Mouse (Mus musculus): ENCODE results near the gene Hibch.

- TF ChIP-seq CTCF (IDR thresholded peaks at IDR 0.05; ENCODE audit: low read depth) (no peak), EP300 (optimal IDR thresholded peaks at IDR 0.05) (no peak)
Measured at GRCm38 (mm10) chr1:52846556-52846955, 1.8 kb downstream of the Hibch start.

Measured in stomach, postnatal 0 days (tissue).